Mouse (Mus musculus): ENCODE results near the gene Prm3.

DNA sequence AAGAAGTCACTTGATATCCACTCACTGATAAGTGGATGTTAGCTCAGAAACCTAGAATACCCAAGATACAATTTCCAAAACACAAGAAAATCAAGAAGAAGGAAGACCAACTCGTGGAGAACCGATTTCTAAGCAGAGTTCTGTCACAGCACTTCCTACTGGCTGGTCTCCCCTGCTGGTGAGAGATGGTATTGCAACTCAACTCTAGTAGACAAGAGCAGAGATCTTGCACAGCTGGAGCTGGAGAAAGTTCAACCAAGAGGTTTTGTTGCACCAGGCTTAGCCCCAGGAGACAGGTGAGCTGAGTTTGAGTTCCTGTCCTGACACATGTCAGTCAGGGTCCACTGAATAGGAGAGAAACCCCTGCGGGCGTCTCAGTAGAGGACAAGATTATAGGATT lies 23.6 kb downstream of the Prm3 start:
- TF ChIP-seq USF1 (IDR thresholded peaks at IDR 0.05; ENCODE audit: low read depth) (no peak), MYOD1 (IDR thresholded peaks at IDR 0.05; ENCODE audit: control insufficient read depth in 1 of 3, insufficient read length in 2 of 3, low read depth in 2 of 3) (no peak), E2F4 (IDR thresholded peaks at IDR 0.05; ENCODE audit: insufficient read depth) (no peak), POLR2A (IDR thresholded peaks at IDR 0.05; ENCODE audit: insufficient read length, low read depth) (no peak), MAX (IDR thresholded peaks at IDR 0.05; ENCODE audit: low read depth) (no peak), SRF (IDR thresholded peaks at IDR 0.05; ENCODE audit: control insufficient read depth, insufficient read length, low read depth) (no peak), MYOG (IDR thresholded peaks at IDR 0.05; ENCODE audit: control insufficient read depth in 1 of 3, insufficient read depth in 1 of 3, insufficient read length in 2 of 3, low read depth in 2 of 3) (no peak)
